Mouse (Mus musculus) kidney, embryonic 14.5 days (tissue): ENCODE results near the gene Myocd. TPM values are rescaled to one million over a fixed set of nuclear protein-coding genes. Genes with fewer than 3 reads are reported as not detected.

Experiments used
- ATAC-seq: fragments of 200-750 bp; cut with Nextera tagmentation; 2 replicates; pipeline ENCODE4 v1.8.0; 2017; ENCODE audit warnings: moderate number of reproducible peaks, mild to moderate bottlenecking, moderate TSS enrichment, moderate library complexity; ENCODE audit not compliant: low FRiP score, low TSS enrichment
- H3K27ac ChIP-seq: fragments of 300-500 bp; sonication (generic); 2 replicates; pipeline ENCODE4 v1.5.1; 2014; ENCODE audit warnings: low read depth, mild to moderate bottlenecking, low read length, moderate library complexity, mixed read lengths
- H3K27me3 ChIP-seq: fragments of 300-500 bp; sonication (generic); 2 replicates; pipeline ENCODE4 v1.6.1; 2014; ENCODE audit warnings: mild to moderate bottlenecking, low read length; ENCODE audit not compliant: control insufficient read depth, insufficient read depth
- H3K36me3 ChIP-seq: fragments of 300-500 bp; sonication (generic); 2 replicates; pipeline ENCODE4 v1.6.1; 2014; ENCODE audit warnings: low read length, mixed read lengths; ENCODE audit not compliant: control insufficient read depth, insufficient read depth
- H3K4me1 ChIP-seq: fragments of 300-500 bp; sonication (generic); 2 replicates; pipeline ENCODE4 v1.6.1; 2014; ENCODE audit warnings: low read length, mixed read lengths; ENCODE audit not compliant: control insufficient read depth, insufficient read depth
- H3K4me2 ChIP-seq: fragments of 300-500 bp; sonication (generic); replicated peaks from 2 replicates; pipeline ENCODE4 v1.6.1; 2014; ENCODE audit warnings: low read depth, mild to moderate bottlenecking, low read length
- H3K4me3 ChIP-seq: fragments of 300-500 bp; sonication (generic); 2 replicates; pipeline ENCODE4 v1.5.1; 2014; ENCODE audit warnings: mild to moderate bottlenecking, low read length
- H3K9ac ChIP-seq: fragments of 300-500 bp; sonication (generic); 2 replicates; pipeline ENCODE4 v1.6.1; 2014; ENCODE audit warnings: low read depth, mild to moderate bottlenecking, low read length, moderate library complexity
- H3K9me3 ChIP-seq: fragments of 300-500 bp; sonication (generic); 2 replicates; pipeline ENCODE4 v1.6.1; 2016; ENCODE audit warnings: low read length; ENCODE audit not compliant: control insufficient read depth
- WGBS: fragments of 180-500 bp; shearing (Covaris S2); extraction: QIAGEN DNeasy Blood & Tissue Kit; methylation state at CpG from one replicate; pipeline ENCODE4 v1.1.7; 2014; 5-methylcytosine and 5-hydroxymethylcytosine counted together
- polyA plus RNA-seq: library from polyadenylated mRNA; unstranded; fragments of >200 nt; fragmentation: Nextera tagmentation; extraction: Ambion mirVana; gene quantifications from 2 replicates; pipeline ENCODE4 v1.2.1, GENCODE M21; 2014

Myocd gene
- polyA plus RNA-seq, 1 experiment from 2014 or later, result 4.6 TPM

- no peaks in the 10 kb centered on the region for H3K4me1 ChIP-seq
- H3K9ac ChIP-seq, result no peak overlapping the region
- ATAC-seq, result no peak
- H3K4me3 ChIP-seq, result no peak overlapping the region
- no peaks in the 10 kb centered on the region for H3K36me3 ChIP-seq
- H3K4me2 ChIP-seq, result no peak overlapping the region
- WGBS, result 26% methylated on average over 6 of the region's 6 CpGs
- no peaks in the 10 kb centered on the region for H3K9me3 ChIP-seq
- no peaks in the 10 kb centered on the region for H3K27me3 ChIP-seq
- no peak overlapping the region for H3K27ac ChIP-seq
Observed at GRCm38 (mm10) chr11:65263466-65263865, 6.3 kb downstream of the Myocd start.

- Histone ChIP-seq H3K9me3 (no peaks in the 10 kb centered on the region), H3K4me3 (no peak overlapping the region), H3K36me3 (no peaks in the 10 kb centered on the region), H3K4me2 (no peak overlapping the region), H3K27me3 (no peaks in the 10 kb centered on the region), H3K9ac (no peak overlapping the region), H3K4me1 (no peaks in the 10 kb centered on the region), H3K27ac (no peak overlapping the region)
- ATAC-seq, result no peak
- WGBS, result 95% methylated on average over 4 of the region's 4 CpGs
Observed at GRCm38 (mm10) chr11:65258997-65259396, 10.8 kb downstream of the Myocd start.

GRCm38 (mm10) chr11:65256143-65256542 is 13.6 kb downstream of the Myocd start:
- no peak for ATAC-seq
- Histone ChIP-seq H3K9ac (no peak overlapping the region), H3K27me3 (no peaks in the 10 kb centered on the region), H3K36me3 (no peaks in the 10 kb centered on the region), H3K4me3 (no peak overlapping the region), H3K4me2 (no peak overlapping the region), H3K27ac (no peak overlapping the region), H3K9me3 (no peaks in the 10 kb centered on the region), H3K4me1 (no peaks in the 10 kb centered on the region)
- 78% methylated on average over 11 of the region's 11 CpGs for WGBS

GRCm38 (mm10) chr11:65255564-65255963 is 14.2 kb downstream of the Myocd start:
- Histone ChIP-seq H3K4me1 (no peaks in the 10 kb centered on the region), H3K27ac (no peak overlapping the region), H3K9ac (no peak overlapping the region), H3K4me2 (no peak overlapping the region), H3K36me3 (no peaks in the 10 kb centered on the region), H3K4me3 (no peak overlapping the region), H3K27me3 (no peaks in the 10 kb centered on the region), H3K9me3 (no peaks in the 10 kb centered on the region)
- no peak for ATAC-seq
- 66% methylated on average over 6 of the region's 6 CpGs for WGBS

GRCm38 (mm10) chr11:65250366-65250765 is 19.4 kb downstream of the Myocd start:
- 93% methylated on average over 4 of the region's 4 CpGs for WGBS
- Histone ChIP-seq H3K9me3 (no peaks in the 10 kb centered on the region), H3K27me3 (0 out of 2 replicates have a peak, but pooled peaks cover 2% of the 10 kb centered on the region), H3K27ac (no peak overlapping the region), H3K9ac (no peak overlapping the region), H3K4me3 (no peak overlapping the region), H3K4me1 (no peaks in the 10 kb centered on the region), H3K36me3 (no peaks in the 10 kb centered on the region), H3K4me2 (no peak overlapping the region)
- no peak for ATAC-seq

- WGBS, result 80% methylated on average over 8 of the region's 8 CpGs
- Histone ChIP-seq H3K4me1 (no peaks in the 10 kb centered on the region), H3K9me3 (no peaks in the 10 kb centered on the region), H3K36me3 (no peaks in the 10 kb centered on the region), H3K9ac (no peak overlapping the region), H3K4me2 (no peak overlapping the region), H3K4me3 (no peak overlapping the region), H3K27ac (no peak overlapping the region), H3K27me3 (0 out of 2 replicates have a peak, but pooled peaks cover 2% of the 10 kb centered on the region)
- no peak for ATAC-seq
Observed at GRCm38 (mm10) chr11:65246301-65247054, 23.3 kb downstream of the Myocd start.

- no peaks in the 10 kb centered on the region for H3K27me3 ChIP-seq
- no peak overlapping the region for H3K9ac ChIP-seq
- H3K4me1 ChIP-seq, result no peaks in the 10 kb centered on the region
- H3K4me2 ChIP-seq, result no peak overlapping the region
- H3K9me3 ChIP-seq, result no peaks in the 10 kb centered on the region
- H3K27ac ChIP-seq, result no peak overlapping the region
- no peak overlapping the region for H3K4me3 ChIP-seq
- WGBS, result 72% methylated on average over 3 of the region's 3 CpGs
- no peaks in the 10 kb centered on the region for H3K36me3 ChIP-seq
- ATAC-seq, result no peak
Observed at GRCm38 (mm10) chr11:65243593-65243992, 26.2 kb downstream of the Myocd start.

GRCm38 (mm10) chr11:65240521-65240920 is 29.3 kb downstream of the Myocd start:
- ATAC-seq, result no peak
- no peak overlapping the region for H3K9ac ChIP-seq
- H3K4me3 ChIP-seq, result no peak overlapping the region
- no peak overlapping the region for H3K4me2 ChIP-seq
- no peaks in the 10 kb centered on the region for H3K36me3 ChIP-seq
- no peaks in the 10 kb centered on the region for H3K4me1 ChIP-seq
- no peak overlapping the region for H3K27ac ChIP-seq
- 46% methylated on average over 7 of the region's 7 CpGs for WGBS
- H3K9me3 ChIP-seq, result no peaks in the 10 kb centered on the region
- H3K27me3 ChIP-seq, result no peaks in the 10 kb centered on the region

- Histone ChIP-seq H3K4me2 (no peak overlapping the region), H3K4me3 (no peak overlapping the region), H3K27ac (no peak overlapping the region), H3K27me3 (no peaks in the 10 kb centered on the region), H3K9me3 (no peaks in the 10 kb centered on the region), H3K9ac (no peak overlapping the region), H3K4me1 (no peaks in the 10 kb centered on the region), H3K36me3 (no peaks in the 10 kb centered on the region)
- WGBS, result 80% methylated on average over 3 of the region's 3 CpGs
- ATAC-seq, result no peak
Observed at GRCm38 (mm10) chr11:65237896-65238295, 31.9 kb downstream of the Myocd start.
